Mouse (Mus musculus) lung, embryonic 15.5 days (tissue): ENCODE measurements around the gene Dmtf1. TPM values are rescaled to one million over a fixed set of nuclear protein-coding genes. Genes with fewer than 3 reads are reported as not detected.

ENCODE experiments used
- ATAC-seq: fragments of 200-750 bp; cut with Nextera tagmentation; 2 replicates; pipeline ENCODE4 v1.8.0; 2017; ENCODE audit warnings: moderate number of reproducible peaks, borderline replicate concordance; ENCODE audit not compliant: low FRiP score, low TSS enrichment; ENCODE audit errors: extremely low read depth
- H3K27ac ChIP-seq: fragments of 300-500 bp; sonication (generic); 2 replicates; pipeline ENCODE4 v1.5.1; 2015; ENCODE audit warnings: moderate library complexity, mild to moderate bottlenecking, inconsistent platforms
- H3K27me3 ChIP-seq: fragments of 300-500 bp; sonication (generic); 2 replicates; pipeline ENCODE4 v1.6.1; 2015; ENCODE audit warnings: inconsistent platforms
- H3K36me3 ChIP-seq: fragments of 300-500 bp; sonication (generic); 2 replicates; pipeline ENCODE4 v1.6.1; 2015; ENCODE audit warnings: inconsistent platforms
- H3K4me1 ChIP-seq: fragments of 300-500 bp; sonication (generic); 2 replicates; pipeline ENCODE4 v1.6.1; 2015; ENCODE audit warnings: inconsistent platforms
- H3K4me2 ChIP-seq: fragments of 300-500 bp; sonication (generic); 2 replicates; pipeline ENCODE4 v1.6.1; 2015; ENCODE audit warnings: inconsistent platforms, mild to moderate bottlenecking, moderate library complexity
- H3K4me3 ChIP-seq: fragments of 300-500 bp; sonication (generic); 2 replicates; pipeline ENCODE4 v1.5.1; 2015; ENCODE audit warnings: mild to moderate bottlenecking, inconsistent platforms
- H3K9ac ChIP-seq: fragments of 300-500 bp; sonication (generic); 2 replicates; pipeline ENCODE4 v1.6.1; 2015; ENCODE audit warnings: inconsistent platforms
- H3K9me3 ChIP-seq: fragments of 300-500 bp; sonication (generic); 2 replicates; pipeline ENCODE4 v1.6.1; 2016; ENCODE audit warnings: inconsistent platforms
- WGBS: fragments of 180-500 bp; shearing (Covaris S2); methylation state at CpG from one replicate; pipeline ENCODE4 v1.1.7; 2015; 5-methylcytosine and 5-hydroxymethylcytosine counted together
- polyA plus RNA-seq: library from polyadenylated mRNA; unstranded; fragments of >200 nt; fragmentation: Nextera tagmentation; extraction: Ambion mirVana; gene quantifications from 2 replicates; pipeline ENCODE4 v1.2.1, GENCODE M21; 2015

Gene Dmtf1
- polyA plus RNA-seq, 1 experiment from 2014 or later: 42.9 TPM

GRCm38 (mm10) chr5:9107296-9108089 is 54.1 kb downstream of the Dmtf1 start:
- H3K4me3 ChIP-seq: no peak overlapping the region
- WGBS: 60% methylated on average over 8 of the region's 8 CpGs

DNA sequence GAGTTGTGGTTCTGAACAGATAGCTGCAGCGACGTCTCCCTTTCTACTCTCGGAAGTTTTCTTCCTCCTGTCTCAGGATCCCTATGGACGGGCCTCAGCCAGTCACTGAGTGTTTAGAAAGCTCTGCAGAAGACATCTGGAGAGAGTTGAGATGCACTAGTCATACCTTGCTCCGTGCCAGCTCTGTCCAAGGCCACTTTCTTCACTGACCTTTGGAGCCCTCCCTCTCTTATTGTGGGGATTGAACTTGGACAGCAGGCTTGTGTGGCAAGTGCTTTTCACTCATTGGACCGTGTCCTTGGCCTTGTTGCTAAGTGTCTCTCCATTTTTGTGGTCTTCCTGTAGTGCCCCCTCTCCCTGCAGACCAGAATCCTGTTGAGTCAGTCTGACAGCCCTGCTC is 54.8 kb downstream of the Dmtf1 start:
- Histone ChIP-seq H3K4me1 (peaks cover 20% of the 10 kb centered on the region), H3K27ac (0 out of 2 replicates have a peak overlapping the region, but pooled peaks have one; percentile 15), H3K9ac (no peak overlapping the region), H3K4me2 (no peak overlapping the region), H3K4me3 (no peak overlapping the region), H3K36me3 (no peaks in the 10 kb centered on the region), H3K27me3 (no peaks in the 10 kb centered on the region), H3K9me3 (no peaks in the 10 kb centered on the region)
- WGBS: 66% methylated on average over 6 of the region's 6 CpGs
- ATAC-seq: no peak

More at GRCm38 (mm10) chr5:9107296-9108089, 54.1 kb downstream of the Dmtf1 start:
- H3K36me3 ChIP-seq: no peaks in the 10 kb centered on the region
- no peaks in the 10 kb centered on the region for H3K27me3 ChIP-seq
- no peaks in the 10 kb centered on the region for H3K9me3 ChIP-seq
- H3K4me1 ChIP-seq: peaks cover 20% of the 10 kb centered on the region
- H3K4me2 ChIP-seq: no peak overlapping the region
- ATAC-seq: peak; percentile 13; the same call in 1 of the 2 replicates
- 0 out of 2 replicates have a peak overlapping the region, but pooled peaks have one; percentile 15 for H3K27ac ChIP-seq
- no peak overlapping the region for H3K9ac ChIP-seq

- Histone ChIP-seq H3K9me3 (no peaks in the 10 kb centered on the region), H3K4me1 (peaks cover 23% of the 10 kb centered on the region), H3K4me3 (no peak overlapping the region), H3K36me3 (no peaks in the 10 kb centered on the region), H3K4me2 (no peak overlapping the region; the same call in 1 of the 2 replicates), H3K27ac (no peak overlapping the region), H3K27me3 (no peaks in the 10 kb centered on the region; the same call in 1 of the 2 replicates), H3K9ac (no peak overlapping the region)
- 67% methylated on average over 8 of the region's 8 CpGs for WGBS
- no peak for ATAC-seq
Measured at GRCm38 (mm10) chr5:9103958-9104357, 57.6 kb downstream of the Dmtf1 start.

GRCm38 (mm10) chr5:9102696-9103095 is 58.9 kb downstream of the Dmtf1 start:
- WGBS: 85% methylated on average over 2 of the region's 2 CpGs
- H3K27me3 ChIP-seq: no peaks in the 10 kb centered on the region; the same call in 1 of the 2 replicates
- peak overlapping the region; percentile 36; the same call in 1 of the 2 replicates for H3K27ac ChIP-seq
- H3K4me2 ChIP-seq: peak overlapping the region; percentile 59
- H3K9me3 ChIP-seq: no peaks in the 10 kb centered on the region
- peak overlapping the region; percentile 82; the same call in 1 of the 2 replicates for H3K4me3 ChIP-seq
- H3K36me3 ChIP-seq: no peaks in the 10 kb centered on the region
- no peak for ATAC-seq
- peaks cover 20% of the 10 kb centered on the region for H3K4me1 ChIP-seq
- H3K9ac ChIP-seq: no peak overlapping the region

GRCm38 (mm10) chr5:9100849-9101801 is 60.5 kb downstream of the Dmtf1 start:
- peak; percentile 86 for ATAC-seq
- Histone ChIP-seq H3K4me3 (peak overlapping the region; percentile 82), H3K9ac (peak overlapping the region; percentile 73), H3K4me2 (peak overlapping the region; percentile 59), H3K36me3 (no peaks in the 10 kb centered on the region), H3K27ac (peak overlapping the region; percentile 95), H3K9me3 (no peaks in the 10 kb centered on the region), H3K4me1 (peaks cover 15% of the 10 kb centered on the region), H3K27me3 (no peaks in the 10 kb centered on the region; the same call in 1 of the 2 replicates)
- WGBS: under 1% methylated on average over 69 of the region's 83 CpGs

- Histone ChIP-seq H3K4me3 (peak within 1 kb of the TSS; percentile 82), H3K36me3 (no peaks in the 10 kb centered on the region), H3K9ac (peak within 1 kb of the TSS; percentile 73), H3K27me3 (no peaks in the 10 kb centered on the region; the same call in 1 of the 2 replicates), H3K4me1 (peaks cover 15% of the 10 kb centered on the region), H3K9me3 (no peaks in the 10 kb centered on the region), H3K4me2 (peak within 1 kb of the TSS; percentile 59), H3K27ac (peak within 1 kb of the TSS; percentile 95)
- under 1% methylated on average over 57 of the region's 59 CpGs for WGBS
- ATAC-seq: peak; percentile 92
Measured at GRCm38 (mm10) chr5:9100207-9100848, 61.2 kb downstream of the Dmtf1 start, which contains the start of gene Tmem243. Gene Tmem243, plus strand, starts transcription at chr5:9100668.

DNA sequence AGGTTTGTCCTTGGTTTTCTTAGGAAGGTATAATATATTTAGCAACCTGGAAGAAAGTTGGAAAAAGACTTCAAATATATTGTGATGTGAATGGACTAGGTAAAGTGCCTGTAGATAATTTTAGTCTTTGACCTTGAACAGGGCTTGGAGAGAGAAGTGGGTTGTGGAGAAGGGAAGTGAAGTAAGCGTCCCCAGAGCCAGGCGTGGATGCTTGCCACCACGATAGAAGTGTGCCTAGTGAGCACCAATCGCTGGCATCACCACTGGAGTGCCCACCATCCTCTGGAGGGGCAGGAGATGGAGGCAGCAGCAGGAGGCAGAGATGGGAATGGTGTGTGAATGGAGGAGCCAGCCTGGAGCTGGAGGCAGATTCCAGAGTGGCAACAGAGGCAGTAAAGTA is 68.1 kb downstream of the Dmtf1 start:
- no peaks in the 10 kb centered on the region for H3K4me1 ChIP-seq
- H3K9me3 ChIP-seq: no peaks in the 10 kb centered on the region
- H3K9ac ChIP-seq: no peak overlapping the region
- H3K4me3 ChIP-seq: no peak overlapping the region
- H3K36me3 ChIP-seq: no peaks in the 10 kb centered on the region
- no peak overlapping the region for H3K27ac ChIP-seq
- 69% methylated on average over 4 of the region's 4 CpGs for WGBS
- H3K4me2 ChIP-seq: no peak overlapping the region
- no peak for ATAC-seq
- H3K27me3 ChIP-seq: no peaks in the 10 kb centered on the region

DNA sequence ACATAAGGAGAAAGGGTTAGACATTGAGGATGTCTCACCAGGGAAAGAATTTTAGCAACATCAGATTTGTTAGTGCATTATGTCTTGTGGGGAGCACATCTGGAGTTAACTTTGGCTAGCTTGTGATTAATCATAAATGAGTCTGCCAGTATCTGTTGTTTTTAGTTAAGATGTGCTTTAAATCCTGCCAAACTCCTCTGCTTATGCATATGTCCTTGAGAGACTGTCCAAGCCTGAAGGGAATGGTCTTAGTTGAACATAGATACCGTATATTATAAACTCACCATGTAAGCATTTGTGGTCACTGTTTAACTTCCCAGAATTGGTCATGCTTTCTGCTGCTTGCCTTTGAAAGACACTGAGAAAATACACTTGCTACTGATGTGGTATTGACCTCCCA is 68.9 kb downstream of the Dmtf1 start:
- H3K4me2 ChIP-seq: no peak overlapping the region
- ATAC-seq: no peak

DNA sequence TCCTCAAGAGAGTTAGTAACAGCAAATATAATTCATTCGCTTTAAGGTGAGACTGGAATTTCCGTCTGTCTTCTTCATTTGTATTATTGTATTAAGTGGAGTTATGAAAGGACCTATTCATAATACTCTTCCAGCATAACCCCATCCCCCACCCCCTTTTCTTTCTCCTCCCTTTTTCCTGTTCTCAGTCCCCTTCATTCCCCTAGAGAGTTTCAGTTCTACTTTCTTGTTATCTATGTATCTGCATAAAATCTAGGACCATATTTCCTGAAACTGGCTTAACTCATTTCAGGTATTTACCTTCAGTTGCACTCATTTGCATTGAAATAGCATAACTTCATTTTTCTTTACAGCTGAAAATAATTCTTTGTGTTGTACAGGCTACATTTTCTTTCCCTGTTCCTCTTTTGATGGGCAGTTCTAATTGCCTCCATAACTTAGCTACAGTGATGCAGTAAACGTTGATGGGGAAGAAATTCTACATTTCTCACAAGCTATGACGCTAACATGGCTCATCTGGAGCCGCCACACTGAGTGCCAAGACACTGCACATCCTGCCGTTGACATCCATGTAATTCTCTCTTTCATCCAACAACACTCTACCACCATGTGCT is 71.0 kb downstream of the Dmtf1 start:
- H3K4me3 ChIP-seq: no peak overlapping the region
- 59% methylated on average over 6 of the region's 6 CpGs for WGBS
- H3K27ac ChIP-seq: no peak overlapping the region
- H3K4me2 ChIP-seq: no peak overlapping the region
- no peaks in the 10 kb centered on the region for H3K9me3 ChIP-seq
- ATAC-seq: no peak
- no peak overlapping the region for H3K9ac ChIP-seq
- no peaks in the 10 kb centered on the region for H3K27me3 ChIP-seq
- no peaks in the 10 kb centered on the region for H3K36me3 ChIP-seq
- H3K4me1 ChIP-seq: no peaks in the 10 kb centered on the region

More for the DNA sequence above, 68.9 kb downstream of the Dmtf1 start:
- no peaks in the 10 kb centered on the region for H3K27me3 ChIP-seq
- no peak overlapping the region for H3K9ac ChIP-seq
- H3K27ac ChIP-seq: no peak overlapping the region
- WGBS: 84% methylated on average over 1 of the region's 1 CpGs
- H3K9me3 ChIP-seq: no peaks in the 10 kb centered on the region
- no peaks in the 10 kb centered on the region for H3K4me1 ChIP-seq
- H3K4me3 ChIP-seq: no peak overlapping the region
- no peaks in the 10 kb centered on the region for H3K36me3 ChIP-seq

DNA sequence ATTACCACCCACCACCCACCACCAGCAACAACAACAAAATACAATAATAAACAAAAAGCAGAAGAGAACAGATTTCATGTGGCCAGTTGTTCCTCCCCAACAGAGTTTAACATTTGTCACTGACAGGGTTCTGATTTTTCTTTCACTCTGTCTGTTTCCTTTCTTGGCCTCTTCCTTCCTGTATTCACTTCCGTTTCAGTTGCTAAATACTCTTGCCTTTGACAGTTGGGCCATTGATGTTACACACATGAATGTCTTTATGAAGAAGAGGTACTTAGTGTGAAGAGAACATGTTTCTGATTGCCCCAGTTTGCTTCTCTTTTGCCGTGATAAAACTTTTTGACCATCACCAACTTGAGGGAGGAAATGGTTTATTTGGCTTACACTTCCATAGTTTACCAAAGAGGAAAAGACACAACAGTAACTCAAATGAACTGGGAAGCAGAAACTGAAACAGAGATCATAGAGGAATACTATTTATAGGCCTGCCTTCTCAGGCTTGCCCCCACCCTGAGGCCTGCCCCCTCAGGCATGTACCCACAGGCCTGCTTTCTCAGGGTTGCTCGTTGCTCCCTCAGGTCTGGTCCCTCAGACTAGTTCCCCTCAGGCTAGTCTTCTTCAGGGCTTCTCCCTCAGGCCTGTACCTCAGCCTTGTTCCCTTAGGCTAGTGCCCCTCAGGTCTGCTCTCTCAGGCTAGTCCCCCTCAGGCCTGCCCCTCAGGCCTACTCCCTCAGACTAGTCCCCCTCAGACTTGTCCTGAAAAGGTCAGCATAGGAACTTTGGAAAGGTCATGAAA is 74.5 kb downstream of the Dmtf1 start:
- Histone ChIP-seq H3K36me3 (no peaks in the 10 kb centered on the region), H3K4me3 (no peak overlapping the region), H3K4me1 (no peaks in the 10 kb centered on the region), H3K9me3 (no peaks in the 10 kb centered on the region), H3K9ac (no peak overlapping the region), H3K27ac (no peak overlapping the region), H3K4me2 (no peak overlapping the region), H3K27me3 (no peaks in the 10 kb centered on the region)
- WGBS: 47% methylated on average over 3 of the region's 3 CpGs
- 0 out of 2 replicates have a peak, but pooled peaks have one; percentile 23 for ATAC-seq
